Mouse (Mus musculus) ES-E14 (cell line): Measurements from ENCODE around the gene Hist1h2ba.

Experiments used
- CHD2 ChIP-seq: IDR thresholded peaks from 2 replicates; pipeline ENCODE4 v1.6.1; 2014; ENCODE audit warnings: mild to moderate bottlenecking, low read depth, low read length, inconsistent platforms
- HCFC1 ChIP-seq: IDR thresholded peaks from 2 replicates; pipeline ENCODE4 v1.6.1; 2012; ENCODE audit warnings: low read length, inconsistent platforms, borderline replicate concordance; ENCODE audit not compliant: insufficient read depth
- MAFK ChIP-seq: IDR thresholded peaks from 2 replicates; pipeline ENCODE4 v1.6.1; 2014; ENCODE audit warnings: mild to moderate bottlenecking, low read depth, low read length, inconsistent platforms; ENCODE audit not compliant: insufficient read depth
- ZC3H11A ChIP-seq: IDR thresholded peaks from 2 replicates; pipeline ENCODE4 v1.6.1; 2012; ENCODE audit warnings: low read depth, mild to moderate bottlenecking, inconsistent platforms, low read length, borderline replicate concordance
- ZNF384 ChIP-seq: IDR thresholded peaks from 2 replicates; pipeline ENCODE4 v1.6.1; 2012; ENCODE audit warnings: low read depth, low read length, inconsistent platforms

- no peak for TF ChIP-seq ZC3H11A
- TF ChIP-seq CHD2 = no peak
- no peak for TF ChIP-seq ZNF384
- no peak for TF ChIP-seq MAFK
- no peak for TF ChIP-seq HCFC1
Measured at GRCm38 (mm10) chr13:23938699-23939098, 4.7 kb upstream of the Hist1h2ba start.
